Mouse (Mus musculus) forebrain, embryonic 16.5 days (tissue): ENCODE data around the gene Cmpk2. TPM values are rescaled to one million over a fixed set of nuclear protein-coding genes. Genes with fewer than 3 reads are reported as not detected.
A peak's percentile ranks its signal among the peaks of the same experiment; 100 is the strongest.

ENCODE experiments used
- ATAC-seq: fragments of 200-750 bp; cut with Nextera tagmentation; 2 replicates; pipeline ENCODE4 v1.8.0; 2017; ENCODE audit warnings: mild to moderate bottlenecking, moderate library complexity
- H3K27ac ChIP-seq: fragments of 300-500 bp; sonication (generic); 2 replicates; pipeline ENCODE4 v1.5.1; 2014; ENCODE audit warnings: low read length, control low read depth
- H3K27me3 ChIP-seq: fragments of 300-500 bp; sonication (generic); replicated peaks from 2 replicates; pipeline ENCODE4 v1.6.1; 2014; ENCODE audit warnings: low read length; ENCODE audit not compliant: control insufficient read depth, insufficient read depth
- H3K36me3 ChIP-seq: fragments of 300-500 bp; sonication (generic); 2 replicates; pipeline ENCODE4 v1.6.1; 2014; ENCODE audit not compliant: control insufficient read depth, insufficient read depth
- H3K4me1 ChIP-seq: fragments of 300-500 bp; sonication (generic); replicated peaks from 2 replicates; pipeline ENCODE4 v1.6.1; 2014; ENCODE audit warnings: low read length; ENCODE audit not compliant: control insufficient read depth, insufficient read depth
- H3K4me2 ChIP-seq: fragments of 300-500 bp; sonication (generic); 2 replicates; pipeline ENCODE4 v1.6.1; 2014; ENCODE audit warnings: mild to moderate bottlenecking, low read length, control low read depth
- H3K4me3 ChIP-seq: fragments of 300-500 bp; sonication (generic); replicated peaks from 2 replicates; pipeline ENCODE4 v1.5.1; 2014; ENCODE audit warnings: mild to moderate bottlenecking, low read length, control low read depth
- H3K9ac ChIP-seq: fragments of 300-500 bp; sonication (generic); replicated peaks from 2 replicates; pipeline ENCODE4 v1.6.1; 2014; ENCODE audit warnings: low read depth, low read length, control low read depth
- H3K9me3 ChIP-seq: fragments of 300-500 bp; sonication (generic); 2 replicates; pipeline ENCODE4 v1.6.1; 2016; ENCODE audit warnings: low read length; ENCODE audit not compliant: control insufficient read depth
- WGBS: fragments of 180-500 bp; shearing (Covaris S2); extraction: QIAGEN DNeasy Blood & Tissue Kit; methylation state at CpG from one replicate; pipeline ENCODE4 v1.1.7; 2014; 5-methylcytosine and 5-hydroxymethylcytosine counted together
- polyA plus RNA-seq: library from polyadenylated mRNA; unstranded; fragments of >200 nt; fragmentation: Nextera tagmentation; extraction: Ambion mirVana; gene quantifications from 2 replicates; pipeline ENCODE4 v1.2.1, GENCODE M21; 2015

Gene Cmpk2
- polyA plus RNA-seq, 1 experiment from 2014 or later, result 12.4 TPM

- no peak overlapping the region for H3K9ac ChIP-seq
- no peaks in the 10 kb centered on the region for H3K9me3 ChIP-seq
- no peak overlapping the region for H3K27ac ChIP-seq
- ATAC-seq, result no peak
- H3K4me1 ChIP-seq, result no peaks in the 10 kb centered on the region
- no peaks in the 10 kb centered on the region for H3K36me3 ChIP-seq
- no peaks in the 10 kb centered on the region for H3K27me3 ChIP-seq
- no peak overlapping the region for H3K4me3 ChIP-seq
- H3K4me2 ChIP-seq, result no peak overlapping the region
- WGBS, result 97% methylated on average over 2 of the region's 2 CpGs
Measured at GRCm38 (mm10) chr12:26449483-26449882, 19.5 kb upstream of the Cmpk2 start.

- no peaks in the 10 kb centered on the region for H3K9me3 ChIP-seq
- H3K4me1 ChIP-seq, result peaks cover 2% of the 10 kb centered on the region; the same call in 1 of the 2 replicates
- no peak overlapping the region for H3K4me3 ChIP-seq
- H3K27ac ChIP-seq, result no peak overlapping the region
- no peak overlapping the region for H3K4me2 ChIP-seq
- H3K9ac ChIP-seq, result no peak overlapping the region
- ATAC-seq, result no peak
- H3K36me3 ChIP-seq, result no peaks in the 10 kb centered on the region
- no peaks in the 10 kb centered on the region for H3K27me3 ChIP-seq
- WGBS, result 54% methylated on average over 1 of the region's 1 CpGs
Measured at GRCm38 (mm10) chr12:26451150-26451549, 17.9 kb upstream of the Cmpk2 start.

- Histone ChIP-seq H3K9ac (no peak overlapping the region), H3K36me3 (no peaks in the 10 kb centered on the region), H3K4me1 (peaks cover 4% of the 10 kb centered on the region; the same call in 1 of the 2 replicates), H3K27me3 (no peaks in the 10 kb centered on the region), H3K4me2 (no peak overlapping the region), H3K27ac (no peak overlapping the region), H3K9me3 (no peaks in the 10 kb centered on the region), H3K4me3 (no peak overlapping the region)
- 82% methylated on average over 4 of the region's 4 CpGs for WGBS
- no peak for ATAC-seq
Measured at GRCm38 (mm10) chr12:26452951-26453350, 16.1 kb upstream of the Cmpk2 start.

GRCm38 (mm10) chr12:26454682-26455081, 14.3 kb upstream of the Cmpk2 start:
- ATAC-seq, result no peak
- Histone ChIP-seq H3K4me2 (no peak overlapping the region), H3K4me1 (peaks cover 4% of the 10 kb centered on the region; the same call in 1 of the 2 replicates), H3K9me3 (no peaks in the 10 kb centered on the region), H3K36me3 (no peaks in the 10 kb centered on the region), H3K9ac (no peak overlapping the region), H3K27me3 (no peaks in the 10 kb centered on the region), H3K4me3 (no peak overlapping the region), H3K27ac (no peak overlapping the region)
- 41% methylated on average over 5 of the region's 5 CpGs for WGBS

- Histone ChIP-seq H3K9ac (no peak within 1 kb of the TSS), H3K4me3 (no peak within 1 kb of the TSS)
- WGBS, result 42% methylated on average over 13 of the region's 13 CpGs
Measured at GRCm38 (mm10) chr12:26456028-26456698, 12.8 kb upstream of the Cmpk2 start, which contains the start of gene Rsad2. TSS of gene Rsad2 (minus strand) at chr12:26456452.

GRCm38 (mm10) chr12:26460091-26460490, 8.9 kb upstream of the Cmpk2 start:
- Histone ChIP-seq H3K9me3 (no peaks in the 10 kb centered on the region), H3K27me3 (no peaks in the 10 kb centered on the region), H3K4me3 (no peak overlapping the region), H3K36me3 (no peaks in the 10 kb centered on the region), H3K9ac (no peak overlapping the region), H3K4me2 (no peak overlapping the region), H3K4me1 (peaks cover 4% of the 10 kb centered on the region; the same call in 1 of the 2 replicates), H3K27ac (no peak overlapping the region)
- ATAC-seq, result no peak
- WGBS, result 77% methylated on average over 2 of the region's 2 CpGs

More at GRCm38 (mm10) chr12:26456028-26456698, 12.8 kb upstream of the Cmpk2 start, which contains the start of gene Rsad2:
- H3K27ac ChIP-seq, result no peak within 1 kb of the TSS
- no peaks in the 10 kb centered on the region for H3K27me3 ChIP-seq
- ATAC-seq, result peak; percentile 55; the same call in 1 of the 2 replicates
- H3K4me1 ChIP-seq, result peaks cover 4% of the 10 kb centered on the region; the same call in 1 of the 2 replicates
- no peaks in the 10 kb centered on the region for H3K36me3 ChIP-seq
- H3K4me2 ChIP-seq, result peak within 1 kb of the TSS; percentile 26
- H3K9me3 ChIP-seq, result no peaks in the 10 kb centered on the region

- Histone ChIP-seq H3K36me3 (no peaks in the 10 kb centered on the region), H3K4me2 (no peak overlapping the region), H3K27me3 (no peaks in the 10 kb centered on the region), H3K4me3 (no peak overlapping the region), H3K9ac (no peak overlapping the region), H3K9me3 (no peaks in the 10 kb centered on the region), H3K27ac (no peak overlapping the region), H3K4me1 (peaks cover 12% of the 10 kb centered on the region)
- no peak for ATAC-seq
- 75% methylated on average over 5 of the region's 5 CpGs for WGBS
Measured at GRCm38 (mm10) chr12:26465600-26465999, 3.4 kb upstream of the Cmpk2 start.

GRCm38 (mm10) chr12:26470042-26470409, 1.0 kb downstream of the Cmpk2 start:
- no peaks in the 10 kb centered on the region for H3K27me3 ChIP-seq
- peaks cover 14% of the 10 kb centered on the region for H3K4me1 ChIP-seq
- H3K36me3 ChIP-seq, result no peaks in the 10 kb centered on the region
- H3K9me3 ChIP-seq, result no peaks in the 10 kb centered on the region
- 17% methylated on average over 6 of the region's 6 CpGs for WGBS
- H3K27ac ChIP-seq, result peak overlapping the region; percentile 90
- peak overlapping the region; percentile 94 for H3K9ac ChIP-seq
- peak; percentile 22; the same call in 1 of the 2 replicates for ATAC-seq
- peak overlapping the region; percentile 91 for H3K4me2 ChIP-seq
- H3K4me3 ChIP-seq, result peak overlapping the region; percentile 63

GRCm38 (mm10) chr12:26471376-26471775, 2.4 kb downstream of the Cmpk2 start:
- Histone ChIP-seq H3K27me3 (no peaks in the 10 kb centered on the region), H3K9ac (no peak overlapping the region), H3K27ac (no peak overlapping the region), H3K4me2 (no peak overlapping the region), H3K4me1 (peaks cover 14% of the 10 kb centered on the region), H3K4me3 (no peak overlapping the region), H3K36me3 (no peaks in the 10 kb centered on the region), H3K9me3 (no peaks in the 10 kb centered on the region)
- WGBS, result 92% methylated on average over 3 of the region's 3 CpGs
- no peak for ATAC-seq
